Mouse (Mus musculus) cerebellum, adult 2 months (tissue): Measurements from ENCODE around the gene Uck2.

ENCODE experiments used
- CTCF ChIP-seq: fragments of 200-500 bp; IDR thresholded peaks from 2 replicates; pipeline ENCODE4 v1.5.1; 2011; ENCODE audit warnings: low read depth, mild to moderate bottlenecking, control low read depth, low read length, moderate library complexity, borderline replicate concordance; ENCODE audit not compliant: insufficient read depth
- POLR2A ChIP-seq: fragments of 200-500 bp; IDR thresholded peaks from 2 replicates; pipeline ENCODE4 v1.6.1; 2011; ENCODE audit warnings: low read length, control low read depth, borderline replicate concordance; ENCODE audit not compliant: insufficient read depth

GRCm38 (mm10) chr1:167290263-167290592, 5.1 kb upstream of the Uck2 start:
- TF ChIP-seq CTCF (no peak), POLR2A (no peak)
